Mouse (Mus musculus) forebrain, embryonic 12.5 days (tissue): ENCODE results near the gene Smpd3. TPM values are rescaled to one million over a fixed set of nuclear protein-coding genes. Genes with fewer than 3 reads are reported as not detected.
"Not testable (repeated sequence)": the region's sequence is repeated elsewhere in the genome, so short reads cannot be mapped to it uniquely, and the experiment has no call there.

ENCODE experiments used
- ATAC-seq: fragments of 200-750 bp; cut with Nextera tagmentation; 2 replicates; pipeline ENCODE4 v1.8.0; 2017; ENCODE audit warnings: moderate TSS enrichment; ENCODE audit not compliant: low FRiP score
- H3K27ac ChIP-seq: fragments of 300-500 bp; sonication (generic); 2 replicates; pipeline ENCODE4 v1.5.1; 2016; ENCODE audit warnings: mild to moderate bottlenecking
- H3K27me3 ChIP-seq: fragments of 300-500 bp; sonication (generic); 2 replicates; pipeline ENCODE4 v1.6.1; 2016; ENCODE audit warnings: mild to moderate bottlenecking
- H3K36me3 ChIP-seq: fragments of 300-500 bp; sonication (generic); replicated peaks from 2 replicates; pipeline ENCODE4 v1.6.1; 2016; ENCODE audit warnings: mild to moderate bottlenecking
- H3K4me1 ChIP-seq: fragments of 300-500 bp; sonication (generic); 2 replicates; pipeline ENCODE4 v1.6.1; 2016
- H3K4me2 ChIP-seq: fragments of 300-500 bp; sonication (generic); 2 replicates; pipeline ENCODE4 v1.6.1; 2016; ENCODE audit warnings: mild to moderate bottlenecking, moderate library complexity
- H3K4me3 ChIP-seq: fragments of 300-500 bp; sonication (generic); replicated peaks from 2 replicates; pipeline ENCODE4 v1.5.1; 2016; ENCODE audit warnings: mild to moderate bottlenecking
- H3K9ac ChIP-seq: fragments of 300-500 bp; sonication (generic); 2 replicates; pipeline ENCODE4 v1.6.1; 2016; ENCODE audit warnings: mild to moderate bottlenecking
- H3K9me3 ChIP-seq: fragments of 300-500 bp; sonication (generic); 2 replicates; pipeline ENCODE4 v1.6.1; 2016
- WGBS: fragments of 180-500 bp; shearing (Covaris S2); methylation state at CpG from one replicate; pipeline ENCODE4 v1.1.7; 2016; 5-methylcytosine and 5-hydroxymethylcytosine counted together
- polyA plus RNA-seq: library from polyadenylated mRNA; unstranded; fragments of >200 nt; fragmentation: Nextera tagmentation; extraction: Ambion mirVana; gene quantifications from 2 replicates; pipeline ENCODE4 v1.2.1, GENCODE M21; 2016

The Smpd3 gene
- polyA plus RNA-seq, 1 experiment from 2014 or later: 24.4 TPM

DNA sequence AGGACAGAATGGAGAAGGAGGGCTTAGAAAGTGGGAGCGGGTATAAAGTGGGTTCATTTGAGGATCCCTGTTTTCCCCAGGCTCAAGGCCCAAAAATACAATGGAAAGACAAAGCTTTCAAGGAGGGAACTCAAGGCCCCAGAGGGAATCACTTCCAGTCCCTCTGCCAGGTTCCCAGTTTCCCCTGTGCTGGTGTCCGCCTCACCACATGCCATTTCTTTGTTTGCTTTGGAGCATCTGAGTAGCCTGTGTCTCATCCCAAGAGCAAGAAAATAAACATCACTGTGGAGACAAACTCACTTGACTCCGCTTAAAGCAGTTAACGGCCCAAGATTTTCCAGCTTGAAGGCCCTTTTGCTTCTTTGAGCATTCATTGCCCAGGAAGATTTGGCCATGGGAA is 20.7 kb downstream of the Smpd3 start:
- no peaks in the 10 kb centered on the region for H3K36me3 ChIP-seq
- H3K27me3 ChIP-seq: no peaks in the 10 kb centered on the region
- H3K4me3 ChIP-seq: no peak overlapping the region
- no peaks in the 10 kb centered on the region for H3K9me3 ChIP-seq
- H3K9ac ChIP-seq: no peak overlapping the region
- no peak overlapping the region for H3K27ac ChIP-seq
- no peak overlapping the region for H3K4me2 ChIP-seq
- no peak for ATAC-seq
- H3K4me1 ChIP-seq: peaks cover 9% of the 10 kb centered on the region; the same call in 1 of the 2 replicates
- 75% methylated on average over 4 of the region's 4 CpGs for WGBS

DNA sequence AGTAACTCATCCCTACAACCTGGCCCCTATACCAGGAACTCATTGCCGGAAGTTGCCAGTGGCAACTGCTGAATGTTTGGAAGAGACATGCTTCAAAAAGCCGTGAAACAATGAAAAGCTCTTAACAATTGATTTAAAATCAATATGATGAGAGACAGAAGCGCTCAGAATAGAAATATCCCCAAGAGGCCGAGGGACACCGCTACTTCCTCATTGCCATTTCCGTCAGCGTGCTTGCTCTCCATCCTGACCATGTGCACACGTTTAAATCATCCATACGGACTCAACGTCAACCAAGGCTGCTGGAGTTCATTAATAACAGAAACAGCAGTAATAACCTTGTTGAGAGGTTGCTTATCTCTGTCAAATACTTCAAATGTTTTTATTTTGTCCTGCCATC is 21.3 kb downstream of the Smpd3 start:
- Histone ChIP-seq H3K27me3 (no peaks in the 10 kb centered on the region), H3K4me2 (no peak overlapping the region), H3K9ac (no peak overlapping the region), H3K4me3 (no peak overlapping the region), H3K36me3 (no peaks in the 10 kb centered on the region), H3K9me3 (no peaks in the 10 kb centered on the region), H3K4me1 (peaks cover 9% of the 10 kb centered on the region; the same call in 1 of the 2 replicates), H3K27ac (no peak overlapping the region)
- WGBS: 86% methylated on average over 10 of the region's 10 CpGs
- no peak for ATAC-seq

DNA sequence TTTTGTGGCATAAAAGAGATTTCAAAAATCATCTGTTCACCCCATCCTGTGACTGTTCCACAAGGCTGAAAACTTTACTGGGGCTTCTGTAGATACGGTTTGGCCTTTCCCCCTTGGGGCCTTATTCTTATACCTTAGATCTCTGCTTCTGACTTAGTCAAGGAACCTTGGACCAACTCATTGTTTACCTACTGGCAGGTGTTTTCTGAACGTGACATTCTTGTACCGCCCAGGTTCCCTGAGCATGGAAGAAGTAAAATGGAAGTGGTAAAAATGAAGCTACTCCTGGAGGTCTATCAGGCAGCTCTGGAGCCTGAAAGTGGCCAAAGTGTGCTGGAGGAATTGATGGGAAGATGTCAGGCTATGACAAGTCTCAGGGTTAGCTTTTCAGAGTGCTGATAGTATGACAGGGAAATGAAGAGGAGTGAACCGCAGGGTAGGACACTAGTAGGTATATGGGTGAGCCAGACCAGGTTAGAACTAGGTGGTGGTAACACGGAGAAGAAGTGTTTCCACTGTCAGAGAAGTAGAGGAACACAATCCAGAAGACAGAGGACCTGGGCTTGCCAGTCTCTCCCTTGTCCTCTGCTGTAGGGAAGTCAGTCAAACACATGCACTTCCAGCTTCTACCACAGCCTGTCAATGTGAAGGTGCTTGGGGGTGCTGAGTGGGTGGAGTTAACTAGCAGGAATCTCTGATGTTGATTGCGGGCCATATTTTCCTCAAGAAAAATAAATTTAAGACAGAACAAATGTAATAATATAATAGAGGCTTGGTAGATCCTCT is 22.2 kb downstream of the Smpd3 start:
- H3K9ac ChIP-seq: no peak overlapping the region
- H3K4me3 ChIP-seq: no peak overlapping the region
- H3K9me3 ChIP-seq: no peaks in the 10 kb centered on the region
- 92% methylated on average over 6 of the region's 6 CpGs for WGBS
- H3K4me2 ChIP-seq: no peak overlapping the region
- H3K4me1 ChIP-seq: peaks cover 9% of the 10 kb centered on the region; the same call in 1 of the 2 replicates
- no peaks in the 10 kb centered on the region for H3K27me3 ChIP-seq
- no peak for ATAC-seq
- H3K27ac ChIP-seq: no peak overlapping the region
- H3K36me3 ChIP-seq: no peaks in the 10 kb centered on the region

DNA sequence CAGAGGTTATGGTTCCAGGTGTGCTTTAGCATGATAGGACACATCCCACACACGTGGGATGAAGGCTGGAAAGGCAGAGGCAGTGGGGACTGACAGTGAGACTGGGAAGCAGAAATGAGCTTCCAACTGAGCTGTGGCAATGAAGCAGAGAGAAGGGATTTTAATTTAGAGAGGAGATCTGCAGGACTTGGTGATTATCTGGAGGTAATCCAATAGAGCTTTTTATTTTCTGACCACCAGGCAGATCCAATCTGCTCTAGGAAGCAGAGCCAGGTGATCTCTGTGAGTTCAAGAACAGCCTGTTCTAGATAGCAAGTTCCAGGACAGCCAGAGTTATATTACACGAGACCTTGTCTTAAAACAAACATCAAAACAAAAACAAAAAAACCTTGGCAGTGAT is 24.0 kb downstream of the Smpd3 start:
- H3K36me3 ChIP-seq: no peaks in the 10 kb centered on the region
- ATAC-seq: no peak
- WGBS: 59% methylated on average over 2 of the region's 2 CpGs
- H3K4me1 ChIP-seq: peaks cover 9% of the 10 kb centered on the region; the same call in 1 of the 2 replicates
- H3K27me3 ChIP-seq: no peaks in the 10 kb centered on the region
- no peaks in the 10 kb centered on the region for H3K9me3 ChIP-seq
- H3K4me3 ChIP-seq: no peak overlapping the region
- no peak overlapping the region for H3K9ac ChIP-seq
- no peak overlapping the region for H3K27ac ChIP-seq
- H3K4me2 ChIP-seq: no peak overlapping the region

DNA sequence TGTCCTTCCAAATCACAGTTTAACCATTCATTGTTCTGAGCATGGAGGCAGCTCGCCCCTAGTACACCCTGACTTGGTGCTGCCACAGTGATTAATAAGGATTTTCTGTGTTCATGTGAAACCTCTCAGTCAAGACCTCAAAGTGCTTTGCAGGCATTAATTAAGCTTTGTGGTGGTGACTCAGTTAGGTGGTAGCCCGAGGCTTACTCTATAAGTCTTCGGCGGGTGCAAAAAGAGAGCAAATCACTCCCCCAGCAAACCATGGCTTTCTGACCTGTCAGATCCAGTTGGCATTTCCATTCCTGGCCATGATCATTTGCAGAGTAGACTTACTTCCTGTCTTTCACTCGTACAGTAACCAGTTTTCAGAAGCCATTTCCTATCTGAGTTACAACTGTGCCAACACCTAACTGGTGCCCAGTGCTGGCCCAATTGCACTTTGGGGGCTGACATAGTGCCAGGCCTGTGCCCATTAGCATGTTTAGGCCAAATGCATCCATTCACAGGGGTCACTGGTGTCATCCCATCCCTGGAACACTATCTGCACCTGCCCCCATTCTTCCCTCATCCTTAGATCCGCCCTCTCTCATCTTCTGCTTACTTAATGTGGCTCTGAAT is 24.6 kb downstream of the Smpd3 start:
- no peak overlapping the region for H3K27ac ChIP-seq
- 87% methylated on average over 6 of the region's 6 CpGs for WGBS
- ATAC-seq: no peak
- H3K9me3 ChIP-seq: no peaks in the 10 kb centered on the region
- H3K36me3 ChIP-seq: no peaks in the 10 kb centered on the region
- no peak overlapping the region for H3K9ac ChIP-seq
- H3K4me2 ChIP-seq: no peak overlapping the region
- H3K4me3 ChIP-seq: no peak overlapping the region
- H3K27me3 ChIP-seq: no peaks in the 10 kb centered on the region
- H3K4me1 ChIP-seq: peaks cover 9% of the 10 kb centered on the region; the same call in 1 of the 2 replicates

GRCm38 (mm10) chr8:106311967-106312366 is 25.8 kb downstream of the Smpd3 start:
- no peak for ATAC-seq
- H3K4me3 ChIP-seq: no peak overlapping the region
- H3K9ac ChIP-seq: no peak overlapping the region
- H3K4me1 ChIP-seq: peaks cover under 1% of the 10 kb centered on the region; the same call in 1 of the 2 replicates
- 94% methylated on average over 1 of the region's 1 CpGs for WGBS
- no peak overlapping the region for H3K4me2 ChIP-seq
- no peak overlapping the region for H3K27ac ChIP-seq
- no peaks in the 10 kb centered on the region for H3K27me3 ChIP-seq
- H3K36me3 ChIP-seq: no peaks in the 10 kb centered on the region
- H3K9me3 ChIP-seq: no peaks in the 10 kb centered on the region

DNA sequence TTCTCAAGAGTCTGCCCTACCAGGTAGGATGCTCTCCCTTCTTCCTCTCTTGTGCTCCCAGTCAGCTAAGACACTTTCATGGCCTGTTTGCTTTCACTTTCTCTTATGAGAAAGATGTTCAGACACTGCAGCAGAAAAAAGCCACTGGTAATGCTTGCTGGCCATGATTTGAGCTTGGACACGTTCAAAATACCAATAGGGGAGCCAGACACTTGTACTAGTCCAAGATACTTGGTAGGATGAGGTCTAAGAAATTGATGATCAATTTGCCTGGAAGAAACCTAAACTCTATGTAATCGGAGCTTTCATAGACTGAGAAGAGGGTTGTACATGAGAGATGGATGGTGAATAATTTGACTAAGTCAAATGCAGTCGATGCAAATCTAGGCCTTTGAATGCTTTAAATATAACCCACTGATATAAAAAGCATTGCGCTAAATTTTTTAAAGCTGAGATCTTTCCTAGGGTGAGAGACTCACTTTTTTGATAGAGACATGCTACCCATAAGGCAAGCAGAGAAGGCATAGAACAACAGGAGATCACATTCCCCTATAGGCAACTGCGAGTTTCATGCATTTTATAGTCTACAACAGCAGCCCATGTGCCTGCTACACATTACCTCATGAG is 27.6 kb downstream of the Smpd3 start:
- Histone ChIP-seq H3K27me3 (no peaks in the 10 kb centered on the region), H3K9ac (no peak overlapping the region), H3K4me1 (no peaks in the 10 kb centered on the region), H3K4me3 (no peak overlapping the region), H3K4me2 (no peak overlapping the region), H3K9me3 (no peaks in the 10 kb centered on the region), H3K36me3 (no peaks in the 10 kb centered on the region), H3K27ac (no peak overlapping the region)
- 91% methylated on average over 5 of the region's 5 CpGs for WGBS
- ATAC-seq: no peak

- not testable (repeated sequence) for H3K4me3 ChIP-seq, H3K9me3 ChIP-seq, H3K36me3 ChIP-seq, H3K9ac ChIP-seq, H3K27me3 ChIP-seq, H3K4me2 ChIP-seq, H3K27ac ChIP-seq, ATAC-seq, H3K4me1 ChIP-seq
- 88% methylated on average over 6 of the region's 6 CpGs for WGBS
Observed at GRCm38 (mm10) chr8:106308082-106308786, 29.6 kb downstream of the Smpd3 start.

DNA sequence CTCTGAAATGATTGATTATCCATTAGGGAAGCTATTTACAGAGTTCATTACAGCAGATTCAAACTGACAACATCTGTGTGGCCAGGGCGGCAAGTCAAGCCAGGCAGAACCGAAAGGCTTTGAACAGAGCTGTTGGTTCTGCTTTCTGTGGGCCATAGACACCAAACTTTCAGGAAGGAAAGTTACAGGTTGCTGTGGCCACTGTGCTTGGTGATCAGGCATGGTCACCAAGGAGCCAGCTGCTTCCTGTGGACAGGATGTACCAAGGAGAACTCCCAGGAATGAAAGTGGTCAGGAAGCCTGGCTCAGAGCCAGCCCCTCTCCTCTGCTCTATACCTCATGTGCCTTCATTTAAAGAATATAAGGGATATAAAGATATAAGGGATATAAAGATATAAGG is 30.2 kb downstream of the Smpd3 start:
- H3K9me3 ChIP-seq: no peaks in the 10 kb centered on the region
- H3K27me3 ChIP-seq: no peaks in the 10 kb centered on the region
- no peak overlapping the region for H3K27ac ChIP-seq
- H3K9ac ChIP-seq: no peak overlapping the region
- 94% methylated on average over 2 of the region's 2 CpGs for WGBS
- no peaks in the 10 kb centered on the region for H3K36me3 ChIP-seq
- no peak overlapping the region for H3K4me3 ChIP-seq
- ATAC-seq: no peak
- H3K4me2 ChIP-seq: no peak overlapping the region
- no peaks in the 10 kb centered on the region for H3K4me1 ChIP-seq

- not testable (repeated sequence) for H3K36me3 ChIP-seq, H3K4me2 ChIP-seq, H3K9me3 ChIP-seq, H3K9ac ChIP-seq, H3K27ac ChIP-seq, H3K4me3 ChIP-seq, H3K4me1 ChIP-seq, H3K27me3 ChIP-seq, ATAC-seq
- 54% methylated on average over 2 of the region's 2 CpGs for WGBS
Observed at GRCm38 (mm10) chr8:106306711-106307248, 31.0 kb downstream of the Smpd3 start.

- H3K27me3 ChIP-seq: no peaks in the 10 kb centered on the region
- no peak for ATAC-seq
- no peaks in the 10 kb centered on the region for H3K36me3 ChIP-seq
- no peak overlapping the region for H3K9ac ChIP-seq
- peaks cover 3% of the 10 kb centered on the region for H3K4me1 ChIP-seq
- no peaks in the 10 kb centered on the region for H3K9me3 ChIP-seq
- H3K4me3 ChIP-seq: no peak overlapping the region
- 93% methylated on average over 1 of the region's 1 CpGs for WGBS
- no peak overlapping the region for H3K27ac ChIP-seq
- H3K4me2 ChIP-seq: no peak overlapping the region
Observed at GRCm38 (mm10) chr8:106306076-106306475, 31.7 kb downstream of the Smpd3 start.

GRCm38 (mm10) chr8:106305301-106305700 is 32.5 kb downstream of the Smpd3 start:
- Histone ChIP-seq H3K27me3 (no peaks in the 10 kb centered on the region), H3K4me3 (no peak overlapping the region), H3K4me2 (no peak overlapping the region), H3K27ac (no peak overlapping the region), H3K9me3 (no peaks in the 10 kb centered on the region), H3K36me3 (no peaks in the 10 kb centered on the region), H3K9ac (no peak overlapping the region), H3K4me1 (peaks cover 5% of the 10 kb centered on the region)
- 93% methylated on average over 3 of the region's 3 CpGs for WGBS
- no peak for ATAC-seq
